Mouse (Mus musculus): Measurements from ENCODE around the gene Nppb. TPM values are rescaled to one million over a fixed set of nuclear protein-coding genes. Genes with fewer than 3 reads are reported as not detected.

Nppb gene
- total RNA-seq (2022) = 100 to 1,000 TPM; 107 to 313 (median 216) TPM

- DNase-seq (ENCODE audit: low spot score) = peak; percentile 38
These were observed at the start of gene Nppb for GRCm38 (mm10) chr4:147985205-147986132. Gene Nppb (plus strand): TSS chr4:147985788.

- DNase-seq (ENCODE audit: low spot score) = no peak
These were observed 49.7 kb upstream of the Nppb start for GRCm38 (mm10) chr4:147935904-147936303.

- DNase-seq (ENCODE audit: low spot score) = peak; percentile 92
These were observed 49.1 kb upstream of the Nppb start, which contains the start of gene Plod1 for GRCm38 (mm10) chr4:147936331-147936954. Gene Plod1 (minus strand): TSS chr4:147936767.

DNA sequence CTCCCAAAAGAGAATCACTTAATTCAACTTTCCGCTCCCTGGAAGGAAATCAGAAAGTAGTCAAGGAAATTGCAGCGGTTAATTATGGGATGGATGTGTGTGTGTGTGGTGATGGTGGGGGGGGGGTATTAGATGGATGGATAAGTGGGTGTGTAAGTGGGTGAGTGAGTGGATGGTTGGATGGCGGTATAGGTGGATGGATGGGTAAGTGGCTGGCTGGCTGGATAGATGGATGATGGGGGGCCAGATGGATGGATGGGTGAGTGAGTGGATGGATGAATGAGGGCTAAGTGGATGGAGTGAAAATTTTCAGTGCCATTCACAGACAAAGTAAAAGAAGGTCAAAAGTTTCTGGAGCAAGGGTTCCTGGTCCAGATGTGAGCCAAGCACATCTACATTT lies 48.6 kb upstream of the Nppb start:
- no peak for DNase-seq (ENCODE audit: low spot score)

DNA sequence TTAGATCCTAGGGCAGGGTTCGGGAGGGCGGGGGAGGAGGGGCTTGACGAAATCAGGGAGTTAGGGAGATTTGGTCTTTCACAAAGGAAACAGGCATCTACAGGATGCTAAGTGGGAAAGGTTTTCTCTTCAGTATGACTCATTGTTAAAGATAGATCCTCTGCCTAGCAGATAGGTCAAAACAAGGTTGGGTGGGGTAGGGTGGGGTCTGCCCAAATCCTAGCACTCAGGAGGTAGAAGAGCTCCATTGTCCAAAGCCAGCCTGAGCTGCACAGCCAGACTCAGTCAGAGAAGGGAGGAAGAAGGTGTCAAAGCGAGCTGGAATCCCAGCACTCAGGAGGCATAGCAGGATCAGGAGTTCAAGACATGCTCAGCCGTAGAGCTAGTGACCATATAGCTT lies 48.1 kb upstream of the Nppb start:
- DNase-seq (ENCODE audit: low spot score) = no peak

DNA sequence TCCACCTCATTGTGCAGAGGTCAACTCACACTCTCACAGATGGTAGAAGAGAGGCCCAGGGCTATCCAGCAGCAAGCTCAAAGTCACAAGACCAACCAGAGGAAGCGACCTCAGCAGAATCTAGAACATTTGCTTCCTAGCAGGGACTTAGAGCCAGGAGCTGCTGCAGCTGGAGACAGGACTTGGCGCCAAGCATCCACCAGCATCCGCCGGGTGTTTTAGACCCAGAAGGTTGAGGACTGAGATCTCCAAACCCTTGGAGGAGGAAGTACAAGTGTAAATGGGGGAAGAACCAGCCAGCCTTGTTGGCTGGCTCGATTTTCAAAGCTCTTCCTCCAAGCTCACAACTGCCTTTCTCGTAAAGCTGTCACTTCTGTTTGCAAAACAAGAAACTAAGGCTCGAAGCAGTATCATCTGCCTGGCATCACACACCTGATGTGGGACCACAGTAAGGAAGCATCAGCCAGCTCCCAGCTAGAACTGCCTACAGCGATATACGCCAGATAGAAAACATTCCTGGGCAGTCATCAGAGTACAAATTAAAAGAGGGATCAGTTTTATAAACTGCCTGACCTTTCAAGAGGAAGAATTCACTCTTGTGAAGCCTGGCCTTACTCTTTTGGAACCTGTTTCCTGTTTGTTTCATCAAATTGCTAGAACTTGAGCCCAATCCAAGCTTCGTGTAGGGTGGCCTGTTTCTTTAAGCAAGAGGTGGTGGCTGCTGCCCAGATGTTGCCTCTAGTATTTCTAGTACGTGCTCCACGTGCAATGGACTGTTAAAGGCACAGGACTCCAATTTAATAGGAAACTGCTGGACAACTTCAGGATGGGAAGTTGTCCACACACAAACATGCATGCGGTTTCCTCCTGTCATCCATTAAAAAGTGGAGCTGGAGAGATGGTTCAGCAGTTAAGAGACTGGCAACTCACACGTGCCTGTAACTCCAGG lies 47.2 kb upstream of the Nppb start:
- peak; percentile 90 for DNase-seq (ENCODE audit: low spot score)

DNA sequence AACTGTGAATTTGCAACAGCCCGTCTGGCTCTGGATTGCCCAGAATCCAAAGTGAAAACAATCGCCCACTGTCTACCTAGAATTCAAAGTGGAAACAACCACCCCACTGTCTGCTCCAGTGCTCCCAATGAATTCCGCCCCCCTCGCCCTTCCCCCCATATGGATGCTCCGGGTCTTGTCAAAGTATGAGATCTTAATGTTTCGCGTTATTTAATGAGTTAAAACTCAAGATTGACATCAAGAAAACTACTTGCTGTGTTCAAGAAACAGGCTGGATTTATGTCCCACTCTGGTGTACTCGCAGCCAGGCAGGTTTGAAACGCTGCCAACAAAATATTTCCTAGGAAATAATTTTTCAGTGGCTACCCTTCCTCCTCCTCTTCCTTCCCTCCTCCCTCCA lies 45.5 kb upstream of the Nppb start:
- DNase-seq (ENCODE audit: low spot score) = no peak

DNA sequence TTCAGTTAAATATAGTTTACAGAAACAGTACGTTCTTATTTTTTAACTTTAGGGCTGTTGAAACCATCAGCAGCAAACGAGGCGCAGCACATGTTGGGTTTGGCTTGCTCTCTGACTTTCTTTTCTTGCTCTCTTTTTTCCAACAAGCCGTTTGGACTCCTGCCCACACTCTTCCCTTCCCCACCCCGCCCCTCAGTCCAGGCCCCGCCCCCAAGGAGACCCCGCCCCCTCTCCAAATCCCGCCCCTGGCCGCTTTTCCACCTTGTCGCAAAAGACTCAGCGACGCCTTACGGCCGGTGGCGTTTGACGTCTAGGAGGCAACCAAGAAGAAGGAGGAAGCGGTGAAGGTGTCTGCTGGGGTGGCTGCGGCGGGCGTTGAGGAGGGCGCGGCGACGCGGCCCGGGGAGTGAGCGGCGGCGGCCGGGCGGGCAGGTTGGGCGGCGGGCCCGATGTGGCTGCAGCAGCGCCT lies 45.0 kb upstream of the Nppb start, which contains the start of gene 2510039O18Rik:
Gene 2510039O18Rik, plus strand, starts transcription at position 320 of the 469 bp plus-strand sequence.
- DNase-seq (ENCODE audit: low spot score) = peak; percentile 82

- DNase-seq (ENCODE audit: low spot score) = no peak
These were observed 44.3 kb upstream of the Nppb start for GRCm38 (mm10) chr4:147941045-147942020.

DNA sequence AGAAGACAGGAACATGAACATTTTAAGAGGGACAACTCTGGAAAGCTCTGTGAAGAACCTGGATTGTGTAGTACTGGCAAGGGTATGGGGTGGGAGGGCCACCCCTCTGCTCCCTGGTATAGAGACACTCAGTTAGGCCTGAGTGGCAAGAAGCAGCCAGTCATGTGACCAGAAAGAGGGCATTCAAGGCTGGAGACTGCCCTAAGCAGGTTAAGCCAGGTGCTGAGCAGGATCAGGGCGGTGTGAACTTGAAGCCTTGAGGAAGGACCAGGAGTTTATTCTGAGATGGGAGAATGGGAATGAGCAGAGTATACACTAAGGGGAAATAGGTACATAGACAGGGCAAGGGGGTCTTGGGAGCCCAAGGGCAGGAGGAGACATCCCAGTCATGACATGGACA lies 42.6 kb upstream of the Nppb start:
- no peak for DNase-seq (ENCODE audit: low spot score)

- DNase-seq (ENCODE audit: low spot score) = no peak
These were observed 38.1 kb upstream of the Nppb start for GRCm38 (mm10) chr4:147947511-147947910.

DNA sequence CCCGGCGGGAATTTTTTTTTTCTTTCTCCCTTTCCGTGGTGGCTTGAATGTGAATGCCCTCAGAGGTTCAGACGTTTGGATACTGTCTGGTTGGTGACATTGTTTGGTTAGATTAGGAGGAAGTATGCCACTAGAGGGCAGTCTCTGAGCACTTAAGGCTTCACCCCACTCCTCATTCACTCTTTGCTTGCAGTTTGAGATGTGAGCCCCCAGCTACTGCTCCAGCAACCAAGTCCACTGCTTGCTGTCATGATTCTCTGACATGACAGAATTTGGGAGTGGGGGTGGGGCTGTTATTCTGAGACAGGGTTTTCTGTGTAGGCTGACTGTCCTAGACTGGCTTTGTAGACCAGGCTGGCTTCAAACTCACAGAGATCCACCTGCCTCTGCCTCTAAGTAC lies 32.0 kb upstream of the Nppb start:
- DNase-seq (ENCODE audit: low spot score) = no peak

DNA sequence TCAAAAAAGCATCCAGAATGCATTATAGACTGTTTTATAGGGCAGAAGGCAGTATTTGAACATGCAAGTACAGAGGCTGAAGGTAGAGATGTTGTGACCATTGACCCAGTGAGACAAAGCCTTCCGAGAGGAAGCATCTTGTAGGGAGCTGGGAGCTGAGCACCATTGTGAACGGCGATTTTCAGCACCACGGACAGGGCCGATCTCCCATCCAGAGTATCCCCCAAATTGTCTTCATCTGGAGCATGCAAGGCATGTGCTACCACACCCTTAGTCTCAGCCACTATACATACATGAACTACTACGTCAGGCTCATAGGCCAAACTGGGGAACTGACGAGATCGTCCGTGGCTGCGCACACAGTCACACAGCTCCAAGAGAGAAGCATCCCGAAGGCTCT lies 28.4 kb upstream of the Nppb start:
- no peak for DNase-seq (ENCODE audit: low spot score)

- no peak for DNase-seq (ENCODE audit: low spot score)
These were observed 25.4 kb upstream of the Nppb start for GRCm38 (mm10) chr4:147959881-147960831.

DNA sequence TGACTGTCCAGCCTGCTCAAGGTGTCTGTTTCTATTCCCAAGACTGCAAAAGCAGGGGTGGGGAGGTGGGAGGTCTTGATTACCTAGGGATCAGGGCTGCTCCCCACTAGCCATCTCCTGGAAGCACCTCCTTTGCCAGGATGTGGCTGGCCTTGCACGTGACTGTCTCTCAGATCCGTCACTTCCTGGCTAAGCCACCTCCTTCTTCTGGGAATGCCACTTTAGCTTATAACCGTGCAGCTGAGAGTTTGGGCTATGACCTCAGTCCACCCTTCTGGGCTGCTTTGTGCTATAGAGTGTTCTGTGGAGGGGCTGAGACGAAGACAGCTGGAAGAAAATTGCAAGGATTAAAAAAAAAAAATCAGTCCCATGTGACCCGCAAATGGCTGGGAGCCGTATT lies 22.8 kb upstream of the Nppb start:
- no peak for DNase-seq (ENCODE audit: low spot score)

- DNase-seq (ENCODE audit: low spot score) = peak; percentile 62
These were observed 22.0 kb upstream of the Nppb start for GRCm38 (mm10) chr4:147963623-147964022.

GRCm38 (mm10) chr4:147965712-147966111 lies 19.9 kb upstream of the Nppb start:
- DNase-seq (ENCODE audit: low spot score) = no peak

DNA sequence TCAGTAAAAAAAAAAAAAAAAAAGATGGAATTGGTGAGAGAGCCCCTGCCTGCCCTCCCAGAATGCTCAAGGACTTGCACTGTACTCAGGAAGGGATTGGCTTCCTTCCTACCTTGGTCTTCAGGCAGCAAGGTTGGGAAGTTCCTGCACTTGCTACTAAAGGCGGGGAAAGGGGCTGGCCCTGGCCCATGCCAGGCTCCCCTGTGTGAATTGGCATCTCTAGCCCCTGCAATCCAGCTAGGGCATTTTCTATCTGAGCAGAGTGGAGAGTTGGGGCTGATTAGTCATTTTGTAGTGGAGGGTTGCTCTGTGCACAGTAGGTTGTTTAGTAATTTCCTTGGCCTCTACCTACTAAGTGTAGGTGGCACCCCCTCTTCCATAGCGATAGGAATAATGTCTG lies 16.8 kb upstream of the Nppb start:
- DNase-seq (ENCODE audit: low spot score) = no peak

- DNase-seq (ENCODE audit: low spot score) = no peak
These were observed 16.3 kb upstream of the Nppb start for GRCm38 (mm10) chr4:147969337-147969736.

All from heart, adult 8-10 months (tissue).